Mouse (Mus musculus): ENCODE measurements around the gene Ctnna3.

- TF ChIP-seq EP300 (IDR thresholded peaks at IDR 0.05; ENCODE audit: low read depth), result no peak
- no peak for TF ChIP-seq CTCF (IDR thresholded peaks at IDR 0.05; ENCODE audit: low read depth)
These were observed 409.1 kb downstream of the Ctnna3 start for GRCm38 (mm10) chr10:63839011-63839410.
